Mouse (Mus musculus) lung, postnatal 10 days (tissue): ENCODE results near the gene Dgat2l6.

Experiments
- DNase-seq: peaks from one replicate; pipeline ENCODE4 v3.0.0; 2021

Dgat2l6 gene

DNA sequence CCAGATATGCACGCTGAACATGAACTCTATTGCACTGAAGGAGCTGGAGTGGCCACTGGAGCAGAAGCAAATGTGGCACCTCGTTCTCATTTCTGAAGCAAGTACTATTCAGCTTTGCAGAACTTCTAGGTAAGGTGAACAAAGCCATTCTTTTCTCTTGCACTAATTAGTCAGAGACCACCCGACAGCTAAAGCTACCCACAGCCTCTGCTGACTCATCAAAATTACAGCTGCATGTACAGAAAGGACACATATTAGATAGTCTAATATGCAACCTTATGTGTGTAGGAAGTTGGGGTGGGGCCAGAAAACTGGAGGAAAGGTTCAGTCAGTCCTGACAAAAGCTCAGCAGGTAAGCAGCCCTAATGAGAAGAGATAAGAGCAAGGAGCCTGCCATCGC, at the start of gene Dgat2l6:
Gene Dgat2l6 (plus strand): TSS at position 368 of the 400 bp plus-strand sequence.
- no peak for DNase-seq

DNA sequence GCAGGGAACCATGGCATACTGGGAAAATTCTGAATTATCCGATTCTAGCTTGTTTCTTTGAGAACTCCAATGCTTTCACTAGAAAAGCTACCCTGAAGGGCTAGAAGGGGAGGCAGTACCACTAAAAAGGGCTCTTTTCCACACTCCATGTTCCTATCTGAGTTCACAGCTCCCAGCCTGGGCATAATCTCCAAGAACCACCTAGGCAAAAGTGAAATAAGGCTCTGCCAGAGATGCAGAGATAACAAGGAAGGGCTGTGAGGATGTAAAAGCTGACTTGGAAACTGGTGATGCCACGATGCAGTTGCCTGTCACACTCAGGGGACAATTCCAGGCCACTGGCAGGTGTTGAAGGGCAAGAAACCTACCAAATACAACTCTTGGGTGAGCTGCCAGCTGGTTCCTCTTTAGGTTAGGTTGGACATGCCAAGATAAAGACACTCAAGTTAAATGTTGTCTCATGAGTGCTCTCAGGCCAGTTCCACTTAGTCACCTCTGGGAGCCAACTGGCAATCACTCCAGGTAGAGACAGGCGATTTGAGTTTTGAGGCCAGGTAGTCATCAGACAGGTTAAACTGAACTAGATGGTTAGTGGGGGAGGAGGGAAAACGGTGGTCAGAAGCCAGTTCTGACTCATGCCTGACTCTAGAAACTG, 48.9 kb upstream of the Dgat2l6 start:
- no peak for DNase-seq

DNA sequence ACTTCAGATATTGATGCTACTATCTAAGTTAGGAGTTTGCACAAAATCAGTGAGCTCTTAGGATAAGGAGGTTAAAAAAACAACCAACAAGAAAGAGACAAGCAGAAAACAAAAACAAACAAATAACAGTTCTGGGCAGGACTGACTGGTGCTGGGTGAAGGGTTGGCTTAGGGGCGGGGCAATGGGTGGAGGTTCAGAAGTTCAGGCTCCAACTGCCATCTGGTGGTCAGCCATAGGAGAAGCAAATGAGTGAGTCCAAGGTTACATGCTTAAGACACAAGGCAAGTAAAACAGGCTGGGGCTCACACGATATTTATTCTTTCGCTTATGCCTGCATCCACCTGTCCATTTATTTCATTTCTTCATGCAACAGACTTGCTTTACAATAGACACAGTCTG, 44.3 kb upstream of the Dgat2l6 start:
- DNase-seq = peak; percentile 80

- DNase-seq = no peak
These were observed 31.1 kb upstream of the Dgat2l6 start for GRCm38 (mm10) chrX:100493500-100494067.

DNA sequence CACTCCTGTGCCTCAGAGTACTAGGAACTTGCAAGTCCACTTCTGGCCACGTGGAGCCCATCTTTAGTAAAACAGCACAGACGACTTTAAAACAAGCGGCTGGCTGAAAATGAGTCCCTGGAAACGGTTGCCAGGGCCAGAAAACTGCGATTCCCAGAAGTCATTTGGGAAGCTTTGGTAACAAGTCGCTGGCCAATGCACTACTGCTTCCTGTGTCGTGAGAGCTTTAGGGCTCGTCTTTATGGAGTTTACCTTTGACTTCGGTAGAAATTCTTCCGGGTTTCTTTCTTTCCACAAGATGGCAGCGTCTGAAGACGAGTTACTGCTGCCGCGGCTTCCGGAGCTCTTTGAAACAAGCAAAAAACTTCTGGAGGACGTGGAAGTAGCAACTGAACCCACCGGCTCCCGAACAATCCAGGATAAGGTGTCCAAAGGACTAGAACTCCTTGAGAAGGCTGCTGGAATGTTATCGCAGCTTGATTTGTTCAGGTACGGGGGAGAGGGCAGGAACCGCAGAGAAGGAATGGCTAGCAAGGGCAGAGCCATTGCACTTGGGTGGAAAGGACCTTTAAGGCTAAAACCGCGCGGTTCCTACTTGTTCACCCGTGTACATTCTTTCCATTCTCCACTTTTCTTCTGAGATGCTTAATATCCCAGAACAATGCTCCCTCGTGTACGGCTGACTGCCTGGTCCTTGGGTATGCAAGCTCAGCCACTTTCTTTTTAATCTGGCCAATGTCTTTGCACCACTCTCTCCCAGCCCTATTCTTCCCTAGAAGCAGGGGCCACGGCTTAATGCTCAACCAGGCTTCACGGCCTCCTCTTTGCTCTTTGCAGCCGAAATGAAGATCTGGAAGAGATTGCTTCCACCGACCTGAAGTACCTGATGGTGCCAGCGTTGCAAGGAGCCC, 30.3 kb upstream of the Dgat2l6 start, which contains the start of gene Igbp1:
Gene Igbp1 (plus strand): TSS at position 224 of the 911 bp plus-strand sequence.
- DNase-seq = peak; percentile 91

- DNase-seq = no peak
These were observed 20.3 kb upstream of the Dgat2l6 start for GRCm38 (mm10) chrX:100504175-100504851.

DNA sequence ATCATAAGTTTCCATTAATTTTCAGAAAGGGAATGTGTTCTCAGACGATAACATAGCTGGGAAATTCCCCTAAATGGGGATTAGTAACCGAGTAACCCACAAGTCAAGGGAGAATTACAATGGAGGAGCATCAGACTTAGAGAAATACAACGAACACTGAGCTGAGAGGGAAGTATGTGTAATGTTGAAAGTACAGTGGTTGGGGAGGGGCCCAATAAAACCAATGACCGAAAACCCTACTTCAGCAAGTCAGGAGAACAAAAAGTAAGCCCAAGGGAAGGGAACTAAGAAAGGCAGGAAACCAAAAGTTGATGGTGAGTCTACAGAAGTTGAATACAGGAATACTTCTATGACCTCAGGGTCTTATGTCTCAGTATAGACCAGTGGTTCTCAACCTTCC, 16.5 kb upstream of the Dgat2l6 start:
- DNase-seq = no peak

DNA sequence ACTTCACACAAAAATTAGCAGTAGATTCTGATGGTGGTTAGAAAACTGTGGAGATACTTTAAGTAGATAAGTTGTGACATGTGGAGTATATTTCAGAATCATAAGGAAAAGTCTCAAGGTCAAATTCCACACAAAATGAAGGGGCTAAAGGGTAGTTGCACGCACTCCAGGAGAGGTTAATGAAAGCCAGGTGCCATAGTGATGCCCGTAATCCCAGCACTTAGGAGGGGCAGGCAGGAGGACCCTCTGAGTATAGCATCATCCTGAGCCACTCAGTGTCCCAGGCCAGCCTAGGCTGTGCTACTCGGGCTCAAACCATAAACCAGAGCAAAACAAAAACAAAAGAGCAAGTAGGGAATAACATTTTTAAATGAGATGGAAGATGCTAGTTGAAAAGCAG, 14.7 kb upstream of the Dgat2l6 start:
- no peak for DNase-seq

- no peak for DNase-seq
These were observed 8.0 kb upstream of the Dgat2l6 start for GRCm38 (mm10) chrX:100516683-100517082.

- DNase-seq = no peak
These were observed 7.0 kb upstream of the Dgat2l6 start for GRCm38 (mm10) chrX:100517626-100518025.

DNA sequence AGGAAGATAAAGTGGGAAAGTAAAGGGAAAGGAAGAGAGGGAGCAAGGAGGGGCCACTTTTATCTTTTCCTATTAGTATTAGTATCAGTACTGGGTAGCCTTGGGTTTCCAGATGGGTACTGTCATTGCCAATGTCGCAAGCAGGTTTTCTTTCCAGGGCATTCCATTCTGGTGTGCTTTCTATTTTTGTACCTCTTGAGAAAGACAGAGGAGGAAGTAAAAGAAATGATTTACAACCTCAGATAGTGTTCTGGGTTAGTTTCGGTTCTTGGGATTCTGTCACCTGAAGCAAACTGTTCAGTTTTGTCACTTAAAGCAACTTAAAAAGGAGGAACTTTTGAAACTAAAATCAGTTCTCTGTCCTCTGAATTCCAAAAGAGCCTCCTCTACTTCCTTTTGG, 6.1 kb upstream of the Dgat2l6 start:
- DNase-seq = peak; percentile 5

DNA sequence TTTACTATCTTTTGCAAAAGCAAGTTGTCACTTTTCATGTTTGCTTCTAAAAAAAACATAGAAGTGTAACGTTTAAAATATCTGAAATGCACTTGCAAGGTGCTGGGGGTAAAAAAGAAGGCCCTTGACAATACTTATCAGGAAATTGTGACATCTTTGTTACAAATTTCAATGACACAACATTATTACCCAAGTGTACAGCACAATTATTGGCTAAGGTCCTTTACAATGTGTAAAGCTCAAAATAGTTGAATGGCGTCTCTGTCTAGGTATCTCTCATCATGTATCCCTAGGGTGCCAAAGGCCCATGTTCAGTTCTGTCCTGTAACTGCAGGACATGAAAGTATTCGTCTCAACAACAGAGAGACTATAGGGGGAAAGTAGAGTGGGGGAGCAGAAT, 31.4 kb downstream of the Dgat2l6 start:
- DNase-seq = no peak

GRCm38 (mm10) chrX:100565696-100566095, 41.1 kb downstream of the Dgat2l6 start:
- DNase-seq = no peak

DNA sequence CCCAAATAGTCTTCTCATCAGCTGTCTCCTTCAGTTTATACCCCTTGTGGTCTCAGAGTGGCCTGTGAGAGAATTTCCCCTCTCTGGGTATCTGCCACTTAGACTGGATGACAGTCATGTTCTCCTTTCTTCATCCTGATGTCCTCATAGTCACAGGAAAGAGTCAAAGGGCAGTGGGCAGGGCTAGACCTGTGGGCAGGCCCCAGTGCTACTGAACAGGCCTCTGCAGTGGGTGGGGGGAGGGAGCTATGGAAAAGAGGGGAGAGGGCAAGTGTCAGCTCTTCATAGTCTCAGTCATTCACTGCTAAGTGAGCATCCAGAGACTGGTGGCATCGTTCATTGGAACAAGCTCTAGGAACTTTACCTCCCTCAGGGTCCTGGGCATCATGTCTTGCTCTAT, 47.3 kb downstream of the Dgat2l6 start, which contains the start of gene Awat1:
Gene Awat1 (plus strand): TSS at position 301 of the 400 bp plus-strand sequence.
- DNase-seq = no peak

GRCm38 (mm10) chrX:100594791-100595190, 70.2 kb downstream of the Dgat2l6 start, which contains the start of gene P2ry4:
Gene P2ry4, minus strand, starts transcription at chrX:100594869.
- DNase-seq = no peak
